Mouse (Mus musculus) cerebellum, adult 2 months (tissue): ENCODE results near the gene Muc4. TPM values are rescaled to one million over a fixed set of nuclear protein-coding genes. Genes with fewer than 3 reads are reported as not detected.

Source experiments
- DNase-seq, 2 experiments: peaks; one replicate each; pipeline ENCODE4 v3.0.0; 2021
- H3K27ac ChIP-seq: fragments of 200-500 bp; 2 replicates; pipeline ENCODE4 v1.5.1; 2012; ENCODE audit warnings: low read length, control low read depth, inconsistent platforms; ENCODE audit not compliant: insufficient read depth
- H3K27me3 ChIP-seq: fragments of 200-500 bp; 2 replicates; pipeline ENCODE4 v1.6.1; 2012; ENCODE audit warnings: inconsistent platforms, mild to moderate bottlenecking, low read length, moderate library complexity; ENCODE audit not compliant: control insufficient read depth, insufficient read depth
- H3K4me1 ChIP-seq: fragments of 200-500 bp; 2 replicates; pipeline ENCODE4 v1.6.1; 2011; ENCODE audit warnings: low read length; ENCODE audit not compliant: control insufficient read depth, insufficient read depth
- H3K4me3 ChIP-seq: fragments of 200-500 bp; replicated peaks from 2 replicates; pipeline ENCODE3; 2011; ENCODE audit warnings: mild to moderate bottlenecking, low read depth, low read length, control low read depth; ENCODE audit not compliant: insufficient read depth
- CTCF ChIP-seq: fragments of 200-500 bp; IDR thresholded peaks from 2 replicates; pipeline ENCODE4 v1.5.1; 2011; ENCODE audit warnings: low read depth, mild to moderate bottlenecking, control low read depth, low read length, moderate library complexity, borderline replicate concordance; ENCODE audit not compliant: insufficient read depth
- POLR2A ChIP-seq: fragments of 200-500 bp; IDR thresholded peaks from 2 replicates; pipeline ENCODE4 v1.6.1; 2011; ENCODE audit warnings: low read length, control low read depth, borderline replicate concordance; ENCODE audit not compliant: insufficient read depth
- WGBS: fragments of 180-500 bp; shearing (Covaris S2); methylation state at CpG from one replicate; pipeline ENCODE4 v1.1.7; 2018; 5-methylcytosine and 5-hydroxymethylcytosine counted together
- polyA plus RNA-seq: library from polyadenylated mRNA; depleted of rRNA; stranded (reverse); fragments of >200 nt; gene quantifications from 2 replicates; pipeline ENCODE4 v1.2.3, GENCODE M21; 2012

Gene Muc4
- polyA plus RNA-seq, 1 experiment: 0.03 TPM

DNA sequence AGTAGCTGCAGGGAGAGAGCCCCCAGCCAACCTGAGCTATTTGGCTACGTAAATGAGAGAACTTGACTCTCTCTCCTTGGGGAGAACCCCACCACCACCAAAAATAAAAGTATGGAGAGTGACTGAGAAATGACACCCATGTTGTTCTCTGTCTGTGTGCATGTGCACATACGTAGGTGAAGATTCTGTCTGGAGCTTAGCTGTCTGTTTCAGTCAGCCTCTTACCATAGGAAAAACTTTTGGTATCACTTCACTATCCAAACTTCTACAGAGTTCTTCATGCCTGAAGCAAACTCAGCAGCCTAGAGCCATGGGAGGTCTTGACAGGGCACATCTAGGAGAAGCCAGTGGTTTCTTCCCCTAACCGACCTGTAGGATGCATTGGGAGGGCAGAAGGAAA lies 2.5 kb upstream of the Muc4 start:
- Histone ChIP-seq H3K27ac (no peak overlapping the region), H3K4me1 (no peaks in the 10 kb centered on the region), H3K4me3 (no peak overlapping the region), H3K27me3 (no peaks in the 10 kb centered on the region; the same call in 1 of the 2 replicates)
- no peak for TF ChIP-seq CTCF
- TF ChIP-seq POLR2A: no peak
- WGBS: 88% methylated on average over 3 of the region's 3 CpGs
- no peak for DNase-seq

DNA sequence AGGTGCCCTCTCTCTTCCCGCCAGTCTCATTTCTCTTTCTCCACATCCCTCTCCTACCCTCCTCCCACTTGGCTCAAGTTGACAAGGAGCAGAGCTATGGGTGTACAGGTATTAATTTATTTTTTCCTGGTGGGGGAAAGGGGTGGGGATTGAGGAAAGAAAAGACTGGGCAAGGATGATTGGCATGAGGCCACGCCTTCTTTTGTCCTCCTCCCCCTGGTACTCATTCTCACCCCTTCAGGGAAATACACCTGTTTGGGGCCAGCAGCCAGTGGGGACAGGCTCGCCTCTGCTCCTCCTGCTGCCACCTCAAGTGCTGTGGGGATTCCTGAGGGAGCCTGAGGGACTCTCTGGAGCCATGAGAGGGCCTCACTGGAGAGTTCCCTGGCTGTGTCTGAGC lies 336 bp downstream of the Muc4 start:
- WGBS: 59% methylated on average over 3 of the region's 3 CpGs
- Histone ChIP-seq H3K27me3 (no peaks in the 10 kb centered on the region; the same call in 1 of the 2 replicates), H3K27ac (no peak overlapping the region), H3K4me3 (no peak overlapping the region), H3K4me1 (no peaks in the 10 kb centered on the region)
- no peak for DNase-seq
- TF ChIP-seq CTCF (no peak), POLR2A (no peak)

DNA sequence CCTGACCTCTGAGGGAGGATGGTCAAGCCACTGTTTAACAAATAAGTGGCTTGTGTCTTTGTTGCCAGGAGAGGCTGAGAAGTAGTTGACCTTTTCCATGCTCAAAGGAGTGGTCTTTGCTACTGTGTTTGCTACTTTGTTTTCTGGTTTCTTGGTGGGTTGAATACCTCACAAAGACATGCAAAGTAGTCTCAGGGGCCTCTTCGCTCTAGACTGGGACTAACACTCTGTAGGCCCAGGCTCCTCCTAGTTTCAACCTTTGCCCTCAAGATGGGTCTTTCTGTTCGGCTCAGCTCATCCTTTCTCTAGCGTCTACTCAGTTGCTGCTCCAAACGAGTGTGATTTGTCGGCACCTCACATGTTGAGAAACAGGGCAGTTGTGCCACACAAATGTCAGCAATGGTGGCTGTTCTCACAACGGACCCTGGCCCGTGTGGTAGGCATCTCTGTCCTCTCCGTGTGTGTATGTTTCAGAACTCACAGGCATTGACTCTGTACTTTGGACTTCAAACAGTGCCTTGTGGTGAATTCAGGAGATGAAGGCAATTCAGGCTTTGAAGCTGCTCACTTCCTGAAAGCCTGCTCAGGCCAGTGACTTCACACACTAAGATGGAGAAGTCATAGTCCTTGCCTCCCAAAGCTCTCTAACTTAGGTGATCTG lies 4.4 kb downstream of the Muc4 start:
- TF ChIP-seq POLR2A (no peak), CTCF (no peak)
- Histone ChIP-seq H3K27ac (no peak overlapping the region), H3K27me3 (no peaks in the 10 kb centered on the region), H3K4me1 (no peaks in the 10 kb centered on the region), H3K4me3 (no peak overlapping the region)
- 71% methylated on average over 8 of the region's 8 CpGs for WGBS
- no peak for DNase-seq

DNA sequence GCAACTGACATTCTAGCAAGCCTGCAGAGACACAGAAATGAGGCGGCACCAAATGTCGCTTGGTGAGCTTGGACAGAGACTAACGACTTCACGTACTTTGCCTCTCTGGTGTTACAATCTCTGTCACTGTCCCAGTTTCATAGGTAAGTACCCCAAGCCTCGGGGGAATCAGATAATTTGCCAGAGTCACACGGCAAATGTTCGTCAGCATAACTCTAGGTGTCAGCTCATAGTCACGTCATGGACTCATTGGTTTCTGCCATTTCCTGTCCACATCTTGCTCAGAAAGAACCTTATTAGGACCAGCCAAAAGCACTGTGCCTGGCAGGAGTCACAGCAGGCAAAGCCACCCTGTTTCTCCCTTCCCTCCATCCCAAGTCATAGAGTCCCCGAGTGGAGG lies 5.7 kb downstream of the Muc4 start:
- no peak for DNase-seq
- no peaks in the 10 kb centered on the region for H3K27me3 ChIP-seq
- no peak overlapping the region for H3K4me3 ChIP-seq
- H3K4me1 ChIP-seq: no peaks in the 10 kb centered on the region
- H3K27ac ChIP-seq: no peak overlapping the region
- no peak for TF ChIP-seq CTCF
- no peak for TF ChIP-seq POLR2A
- 78% methylated on average over 9 of the region's 9 CpGs for WGBS

DNA sequence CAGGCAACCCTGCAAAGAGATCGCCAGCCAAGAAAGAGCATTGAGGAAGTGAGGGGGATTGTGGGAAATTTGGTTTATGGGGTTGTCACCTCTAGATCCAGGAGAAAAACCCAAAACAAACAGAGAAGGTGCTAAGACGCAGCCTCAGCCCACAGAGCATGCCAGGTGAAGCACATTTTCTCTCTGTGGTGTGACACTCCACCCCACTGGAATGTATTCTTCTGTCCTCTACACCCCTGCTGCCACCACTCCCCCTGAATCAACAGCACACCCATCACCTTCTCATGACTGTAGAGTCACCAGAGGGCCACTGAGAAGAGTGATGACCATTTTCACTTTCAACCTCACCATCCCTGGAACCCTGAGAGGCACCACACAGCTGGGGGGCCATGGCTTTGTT lies 7.0 kb downstream of the Muc4 start:
- Histone ChIP-seq H3K4me3 (no peak overlapping the region), H3K27ac (no peak overlapping the region), H3K27me3 (no peaks in the 10 kb centered on the region), H3K4me1 (no peaks in the 10 kb centered on the region)
- WGBS: 87% methylated on average over 2 of the region's 2 CpGs
- DNase-seq: no peak
- no peak for TF ChIP-seq CTCF
- TF ChIP-seq POLR2A: no peak

DNA sequence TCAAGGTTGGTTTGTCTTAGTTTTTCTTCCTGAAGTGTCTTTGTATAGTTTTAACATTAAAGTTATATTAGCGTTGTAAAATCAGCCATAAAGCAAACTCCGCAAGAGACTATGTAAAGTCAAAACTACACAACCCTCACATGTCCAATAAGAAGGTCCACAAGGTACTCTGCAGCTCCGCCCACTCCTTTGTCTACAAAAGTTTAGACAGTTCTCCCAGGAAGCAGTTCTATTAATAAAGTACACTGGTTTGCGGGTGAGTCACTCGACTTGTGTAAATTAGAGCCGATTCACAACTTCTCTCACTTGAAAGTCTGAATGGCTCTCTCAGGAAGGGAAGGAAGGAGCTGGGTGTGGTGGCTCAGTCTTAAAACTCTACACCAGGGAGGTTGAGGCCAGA lies 10.2 kb downstream of the Muc4 start:
- H3K27me3 ChIP-seq: no peaks in the 10 kb centered on the region
- DNase-seq: no peak
- 80% methylated on average over 6 of the region's 6 CpGs for WGBS
- no peaks in the 10 kb centered on the region for H3K4me1 ChIP-seq
- TF ChIP-seq POLR2A: no peak
- TF ChIP-seq CTCF: no peak
- no peak overlapping the region for H3K4me3 ChIP-seq
- no peak overlapping the region for H3K27ac ChIP-seq

DNA sequence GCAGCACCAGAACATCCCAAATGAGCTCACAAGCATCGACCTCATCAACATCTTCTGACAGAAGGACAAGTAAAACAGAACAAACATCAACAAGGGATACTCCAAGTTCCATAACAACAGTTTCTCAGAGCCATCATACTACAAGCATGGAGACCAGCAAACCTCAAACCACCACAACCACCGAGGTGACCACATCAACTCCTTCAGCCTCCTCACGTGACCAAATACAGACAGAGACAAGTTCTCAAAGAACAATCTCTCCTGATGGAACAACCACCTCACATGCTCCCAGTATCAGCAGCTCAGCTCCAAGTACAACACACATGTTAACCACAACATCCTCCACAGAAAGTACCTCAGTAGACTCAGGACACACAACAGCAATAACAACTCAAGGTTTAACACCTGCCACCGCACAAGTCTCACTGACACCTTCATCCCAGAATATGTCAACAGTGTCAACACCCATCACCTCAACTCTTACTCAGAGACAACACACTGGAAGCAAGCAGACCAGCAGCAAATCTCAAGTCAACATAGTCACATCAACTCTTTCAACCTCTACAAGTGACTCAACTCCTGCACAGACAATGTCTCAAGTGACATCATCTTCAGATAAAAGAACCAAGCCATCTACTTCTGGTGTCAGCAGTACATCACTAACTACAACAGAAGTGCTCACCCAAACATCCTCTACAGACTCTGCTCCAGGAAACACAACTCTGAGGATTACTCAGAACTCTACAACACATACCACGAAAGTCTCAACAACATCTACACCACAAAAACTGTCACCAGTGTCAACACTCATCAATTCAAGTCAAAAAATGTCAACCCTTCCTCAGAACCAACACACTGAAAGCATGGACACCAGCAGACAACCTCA lies 14.8 kb downstream of the Muc4 start:
- WGBS: 86% methylated on average over 5 of the region's 5 CpGs
- Histone ChIP-seq H3K27me3 (no peaks in the 10 kb centered on the region), H3K4me1 (no peaks in the 10 kb centered on the region), H3K4me3 (no peak overlapping the region), H3K27ac (no peak overlapping the region)
- no peak for DNase-seq
- TF ChIP-seq CTCF: no peak
- TF ChIP-seq POLR2A: no peak

DNA sequence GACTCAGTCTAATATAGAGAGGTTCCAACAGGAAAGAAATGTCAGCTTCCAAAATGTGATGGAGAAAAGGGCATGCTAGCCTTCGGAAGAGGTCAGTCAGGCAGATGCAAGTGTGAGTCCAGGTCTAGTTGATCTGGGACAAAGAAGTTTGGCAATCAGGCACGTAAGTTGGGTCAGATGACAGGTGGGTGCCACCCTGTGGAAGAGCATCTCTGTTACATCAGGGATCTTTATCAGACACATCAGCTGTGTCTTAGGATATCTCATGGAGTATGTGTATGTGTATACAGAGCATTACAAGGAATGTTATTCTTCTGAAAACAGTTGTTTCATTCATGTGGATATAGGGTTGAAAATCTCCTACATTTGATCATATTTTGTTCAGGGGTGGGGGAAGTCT lies 28.9 kb downstream of the Muc4 start:
- TF ChIP-seq POLR2A (no peak), CTCF (no peak)

More for the DNA sequence above, 28.9 kb downstream of the Muc4 start:
- no peak overlapping the region for H3K4me3 ChIP-seq
- 88% methylated on average over 2 of the region's 2 CpGs for WGBS
- H3K4me1 ChIP-seq: no peaks in the 10 kb centered on the region
- no peak for DNase-seq
- H3K27me3 ChIP-seq: no peaks in the 10 kb centered on the region
- no peak overlapping the region for H3K27ac ChIP-seq
